Mouse (Mus musculus) limb, embryonic 15.5 days (tissue): ENCODE data around the gene Ccdc130. TPM values are rescaled to one million over a fixed set of nuclear protein-coding genes. Genes with fewer than 3 reads are reported as not detected.

Experiments
- ATAC-seq: fragments of 200-750 bp; cut with Nextera tagmentation; 2 replicates; pipeline ENCODE4 v1.8.0; 2017; ENCODE audit warnings: low read depth, moderate TSS enrichment; ENCODE audit not compliant: insufficient number of reproducible peaks, low FRiP score, low TSS enrichment
- H3K27ac ChIP-seq: fragments of 300-500 bp; sonication (generic); 2 replicates; pipeline ENCODE4 v1.5.1; 2015; ENCODE audit warnings: moderate library complexity, mild to moderate bottlenecking, inconsistent platforms
- H3K27me3 ChIP-seq: fragments of 300-500 bp; sonication (generic); 2 replicates; pipeline ENCODE4 v1.6.1; 2015; ENCODE audit warnings: inconsistent platforms
- H3K36me3 ChIP-seq: fragments of 300-500 bp; sonication (generic); 2 replicates; pipeline ENCODE4 v1.6.1; 2015; ENCODE audit warnings: inconsistent platforms
- H3K4me1 ChIP-seq: fragments of 300-500 bp; sonication (generic); 2 replicates; pipeline ENCODE4 v1.6.1; 2015; ENCODE audit warnings: inconsistent platforms
- H3K4me2 ChIP-seq: fragments of 300-500 bp; sonication (generic); 2 replicates; pipeline ENCODE4 v1.6.1; 2015; ENCODE audit warnings: mild to moderate bottlenecking, inconsistent platforms
- H3K4me3 ChIP-seq: fragments of 300-500 bp; sonication (generic); 2 replicates; pipeline ENCODE4 v1.5.1; 2015; ENCODE audit warnings: mild to moderate bottlenecking, inconsistent platforms
- H3K9ac ChIP-seq: fragments of 300-500 bp; sonication (generic); 2 replicates; pipeline ENCODE4 v1.6.1; 2015; ENCODE audit warnings: inconsistent platforms
- H3K9me3 ChIP-seq: fragments of 300-500 bp; sonication (generic); 2 replicates; pipeline ENCODE4 v1.6.1; 2016; ENCODE audit warnings: inconsistent platforms
- WGBS: fragments of 180-500 bp; shearing (Covaris S2); methylation state at CpG from one replicate; pipeline ENCODE4 v1.1.7; 2015; 5-methylcytosine and 5-hydroxymethylcytosine counted together
- polyA plus RNA-seq: library from polyadenylated mRNA; unstranded; fragments of >200 nt; fragmentation: Nextera tagmentation; extraction: Ambion mirVana; gene quantifications from 2 replicates; pipeline ENCODE4 v1.2.1, GENCODE M21; 2015

Gene Ccdc130
- polyA plus RNA-seq, 1 experiment from 2014 or later: 18.8 TPM

GRCm38 (mm10) chr8:84272302-84272701 lies 2.1 kb upstream of the Ccdc130 start:
- Histone ChIP-seq H3K9me3 (no peaks in the 10 kb centered on the region), H3K9ac (no peak overlapping the region), H3K4me2 (no peak overlapping the region), H3K27me3 (no peaks in the 10 kb centered on the region), H3K36me3 (no peaks in the 10 kb centered on the region), H3K27ac (no peak overlapping the region), H3K4me3 (no peak overlapping the region), H3K4me1 (peaks cover 8% of the 10 kb centered on the region)
- WGBS: 79% methylated on average over 4 of the region's 4 CpGs
- no peak for ATAC-seq

GRCm38 (mm10) chr8:84261098-84261497 lies 9.1 kb downstream of the Ccdc130 start:
- WGBS: 90% methylated on average over 4 of the region's 4 CpGs
- no peak overlapping the region for H3K9ac ChIP-seq
- H3K27ac ChIP-seq: no peak overlapping the region
- H3K4me3 ChIP-seq: no peak overlapping the region
- H3K36me3 ChIP-seq: peaks cover 78% of the 10 kb centered on the region
- H3K4me2 ChIP-seq: no peak overlapping the region
- peaks cover 14% of the 10 kb centered on the region for H3K4me1 ChIP-seq
- no peak for ATAC-seq
- no peaks in the 10 kb centered on the region for H3K27me3 ChIP-seq
- no peaks in the 10 kb centered on the region for H3K9me3 ChIP-seq

GRCm38 (mm10) chr8:84256822-84257610 lies 13.2 kb downstream of the Ccdc130 start, which contains the start of gene Mri1:
Gene Mri1, minus strand, starts transcription at chr8:84257326.
- H3K4me3 ChIP-seq: peak within 1 kb of the TSS; percentile 64
- peak; percentile 76; the same call in 1 of the 2 replicates for ATAC-seq
- WGBS: under 1% methylated on average over 64 of the region's 64 CpGs
- H3K27me3 ChIP-seq: no peaks in the 10 kb centered on the region
- H3K27ac ChIP-seq: peak within 1 kb of the TSS; percentile 85
- peak within 1 kb of the TSS; percentile 67 for H3K9ac ChIP-seq
- no peaks in the 10 kb centered on the region for H3K9me3 ChIP-seq
- H3K4me1 ChIP-seq: peaks cover 17% of the 10 kb centered on the region
- peak within 1 kb of the TSS; percentile 86 for H3K4me2 ChIP-seq
- H3K36me3 ChIP-seq: peaks cover 74% of the 10 kb centered on the region

- 10% methylated on average over 6 of the region's 6 CpGs for WGBS
- no peak for ATAC-seq
- H3K36me3 ChIP-seq: peaks cover 74% of the 10 kb centered on the region
These were observed 13.7 kb downstream of the Ccdc130 start for GRCm38 (mm10) chr8:84256458-84256821.

GRCm38 (mm10) chr8:84255858-84256257 lies 14.3 kb downstream of the Ccdc130 start:
- 74% methylated on average over 3 of the region's 3 CpGs for WGBS
- no peaks in the 10 kb centered on the region for H3K27me3 ChIP-seq
- no peaks in the 10 kb centered on the region for H3K9me3 ChIP-seq
- H3K4me2 ChIP-seq: peak overlapping the region; percentile 86
- peaks cover 74% of the 10 kb centered on the region for H3K36me3 ChIP-seq
- no peak for ATAC-seq
- no peak overlapping the region for H3K9ac ChIP-seq
- peak overlapping the region; percentile 64 for H3K4me3 ChIP-seq
- peaks cover 17% of the 10 kb centered on the region for H3K4me1 ChIP-seq
- H3K27ac ChIP-seq: peak overlapping the region; percentile 85

More at GRCm38 (mm10) chr8:84256458-84256821, 13.7 kb downstream of the Ccdc130 start:
- peak overlapping the region; percentile 85 for H3K27ac ChIP-seq
- H3K4me3 ChIP-seq: peak overlapping the region; percentile 64
- peak overlapping the region; percentile 86 for H3K4me2 ChIP-seq
- H3K9me3 ChIP-seq: no peaks in the 10 kb centered on the region
- H3K27me3 ChIP-seq: no peaks in the 10 kb centered on the region
- H3K4me1 ChIP-seq: peaks cover 17% of the 10 kb centered on the region
- peak overlapping the region; percentile 67 for H3K9ac ChIP-seq

GRCm38 (mm10) chr8:84249257-84250170 lies 20.7 kb downstream of the Ccdc130 start, which contains the start of gene D8Ertd738e:
Gene D8Ertd738e, minus strand, starts transcription at chr8:84249719.
- Histone ChIP-seq H3K36me3 (peaks cover 76% of the 10 kb centered on the region), H3K4me2 (peak within 1 kb of the TSS; percentile 69), H3K9ac (peak within 1 kb of the TSS; percentile 84), H3K9me3 (no peaks in the 10 kb centered on the region), H3K4me1 (no peaks in the 10 kb centered on the region; the same call in 1 of the 2 replicates), H3K4me3 (peak within 1 kb of the TSS; percentile 93), H3K27ac (peak within 1 kb of the TSS; percentile 89), H3K27me3 (no peaks in the 10 kb centered on the region)
- WGBS: 3% methylated on average over 52 of the region's 52 CpGs
- peak; percentile 87 for ATAC-seq

- Histone ChIP-seq H3K9ac (no peak overlapping the region), H3K36me3 (peaks cover 33% of the 10 kb centered on the region), H3K27me3 (no peaks in the 10 kb centered on the region), H3K4me3 (no peak overlapping the region), H3K27ac (0 out of 2 replicates have a peak overlapping the region, but pooled peaks have one; percentile 2), H3K4me1 (peaks cover 17% of the 10 kb centered on the region), H3K9me3 (no peaks in the 10 kb centered on the region), H3K4me2 (no peak overlapping the region)
- ATAC-seq: no peak
- 37% methylated on average over 2 of the region's 2 CpGs for WGBS
These were observed 28.4 kb downstream of the Ccdc130 start for GRCm38 (mm10) chr8:84241821-84242220.

GRCm38 (mm10) chr8:84241167-84241566 lies 29.0 kb downstream of the Ccdc130 start:
- no peak overlapping the region for H3K9ac ChIP-seq
- H3K4me2 ChIP-seq: no peak overlapping the region
- H3K9me3 ChIP-seq: no peaks in the 10 kb centered on the region
- no peak overlapping the region for H3K4me3 ChIP-seq
- H3K27ac ChIP-seq: peak overlapping the region; percentile 2; the same call in 1 of the 2 replicates
- peaks cover 18% of the 10 kb centered on the region for H3K4me1 ChIP-seq
- no peak for ATAC-seq
- H3K36me3 ChIP-seq: peaks cover 26% of the 10 kb centered on the region
- H3K27me3 ChIP-seq: no peaks in the 10 kb centered on the region
- 51% methylated on average over 6 of the region's 6 CpGs for WGBS

- Histone ChIP-seq H3K27me3 (no peaks in the 10 kb centered on the region), H3K27ac (peak overlapping the region; percentile 87), H3K9ac (peak overlapping the region; percentile 51), H3K36me3 (peaks cover 10% of the 10 kb centered on the region), H3K9me3 (no peaks in the 10 kb centered on the region), H3K4me3 (peak overlapping the region; percentile 93), H3K4me2 (peak overlapping the region; percentile 53), H3K4me1 (peaks cover 36% of the 10 kb centered on the region)
- no peak; the same call in 1 of the 2 replicates for ATAC-seq
- WGBS: 11% methylated on average over 19 of the region's 19 CpGs
These were observed 32.5 kb downstream of the Ccdc130 start for GRCm38 (mm10) chr8:84237542-84238229.

GRCm38 (mm10) chr8:84236998-84237473 lies 33.1 kb downstream of the Ccdc130 start, which contains the start of gene Zswim4:
Gene Zswim4, minus strand, starts transcription at chr8:84237055.
- Histone ChIP-seq H3K9ac (peak within 1 kb of the TSS; percentile 96), H3K36me3 (peaks cover 17% of the 10 kb centered on the region), H3K27ac (peak within 1 kb of the TSS; percentile 87), H3K4me1 (peaks cover 33% of the 10 kb centered on the region), H3K4me2 (peak within 1 kb of the TSS; percentile 66), H3K9me3 (no peaks in the 10 kb centered on the region), H3K27me3 (no peaks in the 10 kb centered on the region), H3K4me3 (peak within 1 kb of the TSS; percentile 93)
- peak; percentile 99 for ATAC-seq
- 1% methylated on average over 35 of the region's 35 CpGs for WGBS

- H3K4me3 ChIP-seq: peak overlapping the region; percentile 93
- H3K27me3 ChIP-seq: no peaks in the 10 kb centered on the region
- peaks cover 29% of the 10 kb centered on the region for H3K4me1 ChIP-seq
- peak overlapping the region; percentile 66 for H3K4me2 ChIP-seq
- peaks cover 22% of the 10 kb centered on the region for H3K36me3 ChIP-seq
- WGBS: under 1% methylated on average over 28 of the region's 30 CpGs
- peak overlapping the region; percentile 78 for H3K27ac ChIP-seq
- no peaks in the 10 kb centered on the region for H3K9me3 ChIP-seq
- no peak; the same call in 1 of the 2 replicates for ATAC-seq
- peak overlapping the region; percentile 96 for H3K9ac ChIP-seq
These were observed 33.7 kb downstream of the Ccdc130 start for GRCm38 (mm10) chr8:84236410-84236997.
